Mouse (Mus musculus): Measurements from ENCODE around the gene Fam216a. TPM values are rescaled to one million over a fixed set of nuclear protein-coding genes. Genes with fewer than 3 reads are reported as not detected.

Gene Fam216a
- total and polyA plus RNA-seq, 3 experiments: 68.9 to 100 TPM; not detected in 1

DNA sequence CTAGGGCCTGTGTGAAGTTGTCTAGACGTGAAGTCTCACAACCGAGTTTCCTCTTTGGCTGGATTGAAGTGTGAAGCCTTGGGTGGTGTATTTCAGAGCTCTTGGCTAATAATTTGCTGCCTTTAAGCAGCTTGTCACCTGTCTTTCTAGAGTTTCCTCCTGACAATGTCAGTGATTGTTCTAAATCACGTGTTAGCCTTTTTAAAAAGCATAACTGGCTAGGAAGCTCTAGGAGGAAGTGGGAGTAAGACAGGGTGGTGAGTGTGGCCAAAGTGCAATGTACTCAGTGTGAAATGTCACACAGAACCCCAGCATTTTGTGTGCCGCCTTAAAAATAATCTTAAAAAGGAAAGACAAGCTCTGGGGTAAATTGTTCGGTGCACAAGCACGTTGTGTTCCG is 28.4 kb downstream of the Fam216a start:
- Histone ChIP-seq H3K27me3 (ENCODE audit: control insufficient read depth in 1 of 2, insufficient read depth in 2 of 2, low read length in 2 of 2) (no peaks in the 10 kb centered on the region), H3K27ac (ENCODE audit: control insufficient read depth, low read depth, low read length) (no peak overlapping the region), H3K36me3 (ENCODE audit: control insufficient read depth in 1 of 2, insufficient read depth in 2 of 2, low read length in 2 of 2) (peaks cover 0 to 9% of the 10 kb centered on the region in 2 experiments; a peak in 2 of 4 replicates), H3K9me3 (replicated peaks; ENCODE audit: insufficient read depth, low read length) (no peaks in the 10 kb centered on the region), H3K4me3 (ENCODE audit: control insufficient read depth in 1 of 2, insufficient read depth in 1 of 2, low read depth in 2 of 2, low read length in 2 of 2) (no peak overlapping the region), H3K79me2 (ENCODE audit: control insufficient read depth, insufficient read depth, low read length, poor library complexity) (no peaks in the 10 kb centered on the region), H3K4me1 (ENCODE audit: control insufficient read depth in 1 of 2, insufficient read depth in 2 of 2, low read length in 2 of 2) (peaks cover 10 to 11% of the 10 kb centered on the region in 2 experiments), H3K9ac (ENCODE audit: control insufficient read depth, low read depth, low read length, poor library complexity, severe bottlenecking) (no peak overlapping the region)
- TF ChIP-seq CTCF (IDR thresholded peaks at IDR 0.05 in 2 of 3, conservative IDR thresholded peaks at IDR 0.05 in 1 of 3; ENCODE audit: control insufficient read depth in 1 of 3, insufficient read depth in 1 of 3, low read depth in 2 of 3, low read length in 3 of 3, poor library complexity in 1 of 3, severe bottlenecking in 1 of 3) (no peak), ZNF384 (IDR thresholded peaks at IDR 0.05; ENCODE audit: low read depth, low read length) (no peak), USF1 (IDR thresholded peaks at IDR 0.05; ENCODE audit: low read depth, low read length) (no peak), TCF12 (IDR thresholded peaks at IDR 0.05; ENCODE audit: low read depth, low read length) (no peak), MAFK (IDR thresholded peaks at IDR 0.05; ENCODE audit: borderline replicate concordance, low read depth, low read length) (no peak), MAX (IDR thresholded peaks at IDR 0.05; ENCODE audit: low read length) (no peak), GATA1 (IDR thresholded peaks at IDR 0.05; ENCODE audit: low read depth, low read length) (no peak), CHD1 (IDR thresholded peaks at IDR 0.05; ENCODE audit: low read depth, low read length) (no peak), UBTF (IDR thresholded peaks at IDR 0.05; ENCODE audit: borderline replicate concordance, insufficient read depth, low read depth, low read length) (no peak), POLR2AphosphoS2 (IDR thresholded peaks at IDR 0.05; ENCODE audit: low read length) (no peak), MEF2A (IDR thresholded peaks at IDR 0.05; ENCODE audit: extremely low read depth, insufficient replicate concordance, low read depth, low read length, poor library complexity, severe bottlenecking) (no peak), ELF1 (IDR thresholded peaks at IDR 0.05; ENCODE audit: low read depth, low read length) (no peak), JUND (IDR thresholded peaks at IDR 0.05; ENCODE audit: low read depth, low read length) (no peak), MYB (IDR thresholded peaks at IDR 0.05; ENCODE audit: low read depth, low read length) (no peak)
- no peak for DNase-seq (ENCODE audit: low read depth, low spot score)

DNA sequence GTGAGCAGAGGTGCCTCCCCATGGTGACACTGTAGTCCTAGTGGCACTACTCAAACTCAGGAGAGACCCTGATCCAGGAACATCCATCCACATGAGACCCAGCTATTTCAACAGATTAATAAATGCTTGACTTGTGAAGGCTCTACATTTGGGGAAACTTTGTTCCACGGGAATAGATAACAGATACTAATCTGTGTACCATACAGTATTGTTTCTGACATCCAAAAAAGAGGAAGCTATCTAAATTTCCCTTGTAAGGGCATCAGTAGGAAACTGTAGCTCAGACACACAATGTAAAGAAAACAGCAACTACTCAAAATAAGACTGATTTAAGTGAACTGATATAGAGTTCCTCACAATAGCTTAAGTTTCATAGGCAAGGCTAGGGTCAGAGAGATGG is 29.3 kb downstream of the Fam216a start:
- Histone ChIP-seq H3K9ac (ENCODE audit: control insufficient read depth, low read depth, low read length, poor library complexity, severe bottlenecking) (no peak overlapping the region), H3K9me3 (replicated peaks; ENCODE audit: insufficient read depth, low read length) (no peaks in the 10 kb centered on the region), H3K4me3 (ENCODE audit: control insufficient read depth in 1 of 2, insufficient read depth in 1 of 2, low read depth in 2 of 2, low read length in 2 of 2) (no peak overlapping the region), H3K27ac (ENCODE audit: control insufficient read depth, low read depth, low read length) (no peak overlapping the region), H3K36me3 (ENCODE audit: control insufficient read depth in 1 of 2, insufficient read depth in 2 of 2, low read length in 2 of 2) (peaks cover 0 to 9% of the 10 kb centered on the region in 2 experiments; a peak in 2 of 4 replicates), H3K27me3 (ENCODE audit: control insufficient read depth in 1 of 2, insufficient read depth in 2 of 2, low read length in 2 of 2) (no peaks in the 10 kb centered on the region), H3K4me1 (ENCODE audit: control insufficient read depth in 1 of 2, insufficient read depth in 2 of 2, low read length in 2 of 2) (peaks cover 10 to 11% of the 10 kb centered on the region in 2 experiments), H3K79me2 (ENCODE audit: control insufficient read depth, insufficient read depth, low read length, poor library complexity) (no peaks in the 10 kb centered on the region)
- peak; percentile 55 for DNase-seq (ENCODE audit: low read depth, low spot score)
- peak; percentile 65 for TF ChIP-seq RCOR1 (IDR thresholded peaks at IDR 0.05; ENCODE audit: low read depth, low read length)
- TF ChIP-seq GATA1 (IDR thresholded peaks at IDR 0.05; ENCODE audit: low read depth, low read length): peak; percentile 91
- TF ChIP-seq EP300 (IDR thresholded peaks at IDR 0.05; ENCODE audit: low read depth in 1 of 2, low read length in 2 of 2): peak; percentile 18 to 72; a peak in 3 of 4 replicates
- TF ChIP-seq MYB (IDR thresholded peaks at IDR 0.05; ENCODE audit: low read depth, low read length): no peak
- TF ChIP-seq MEF2A (IDR thresholded peaks at IDR 0.05; ENCODE audit: extremely low read depth, insufficient replicate concordance, low read depth, low read length, poor library complexity, severe bottlenecking): no peak
- no peak for TF ChIP-seq TCF12 (IDR thresholded peaks at IDR 0.05; ENCODE audit: low read depth, low read length)
- TF ChIP-seq ETS1 (IDR thresholded peaks at IDR 0.05; ENCODE audit: low read depth, low read length): peak; percentile 10; the same call in 1 of the 2 replicates
